Mouse (Mus musculus) forelimb bud, embryonic 11.5 days (tissue): ENCODE measurements around the gene Vamp4.
A peak's percentile ranks its signal among the peaks of the same experiment; 100 is the strongest.
"Not testable (repeated sequence)": the region's sequence is repeated elsewhere in the genome, so short reads cannot be mapped to it uniquely, and the experiment has no call there.

ENCODE experiments used
- DNase-seq: peaks from one replicate; pipeline ENCODE4 v3.0.0-alpha.2; 2012; ENCODE audit warnings: low read depth, low spot score

Gene Vamp4

GRCm38 (mm10) chr1:162589443-162589842, 19.1 kb downstream of the Vamp4 start:
- DNase-seq, result peak; percentile 52

GRCm38 (mm10) chr1:162590415-162590997, 20.2 kb downstream of the Vamp4 start:
- DNase-seq, result no peak

- no peak for DNase-seq
Observed at GRCm38 (mm10) chr1:162597379-162598102, 27.2 kb downstream of the Vamp4 start.

- DNase-seq, result no peak
Observed at GRCm38 (mm10) chr1:162599617-162600016, 29.3 kb downstream of the Vamp4 start.

GRCm38 (mm10) chr1:162601288-162601687, 31.0 kb downstream of the Vamp4 start:
- no peak for DNase-seq

GRCm38 (mm10) chr1:162608127-162608526, 37.8 kb downstream of the Vamp4 start:
- DNase-seq, result no peak

GRCm38 (mm10) chr1:162609633-162610250, 39.4 kb downstream of the Vamp4 start:
- no peak for DNase-seq

- DNase-seq, result no peak
Observed at GRCm38 (mm10) chr1:162611191-162611590, 40.9 kb downstream of the Vamp4 start.

GRCm38 (mm10) chr1:162615511-162615910, 45.2 kb downstream of the Vamp4 start:
- DNase-seq, result no peak

GRCm38 (mm10) chr1:162620487-162620886, 50.2 kb downstream of the Vamp4 start:
- no peak for DNase-seq

GRCm38 (mm10) chr1:162623895-162624294, 53.6 kb downstream of the Vamp4 start:
- no peak for DNase-seq

GRCm38 (mm10) chr1:162625229-162625628, 54.9 kb downstream of the Vamp4 start:
- no peak for DNase-seq

GRCm38 (mm10) chr1:162627821-162628220, 57.5 kb downstream of the Vamp4 start:
- DNase-seq, result not testable (repeated sequence)

GRCm38 (mm10) chr1:162628326-162628725, 58.0 kb downstream of the Vamp4 start:
- DNase-seq, result not testable (repeated sequence)

- DNase-seq, result not testable (repeated sequence)
Observed at GRCm38 (mm10) chr1:162635291-162635931, 65.1 kb downstream of the Vamp4 start.

GRCm38 (mm10) chr1:162636516-162636915, 66.2 kb downstream of the Vamp4 start:
- DNase-seq, result no peak

GRCm38 (mm10) chr1:162638535-162638934, 68.2 kb downstream of the Vamp4 start:
- no peak for DNase-seq

GRCm38 (mm10) chr1:162639051-162639750, 68.9 kb downstream of the Vamp4 start, which contains the start of gene Myoc:
TSS of gene Myoc (plus strand) at chr1:162639155.
- no peak for DNase-seq

GRCm38 (mm10) chr1:162639861-162640260, 69.5 kb downstream of the Vamp4 start:
- no peak for DNase-seq

- no peak for DNase-seq
Observed at GRCm38 (mm10) chr1:162642591-162642990, 72.3 kb downstream of the Vamp4 start.

GRCm38 (mm10) chr1:162643752-162644151, 73.4 kb downstream of the Vamp4 start:
- DNase-seq, result no peak
